Mouse (Mus musculus) midbrain, embryonic 14.5 days (tissue): ENCODE data around the gene Gm11564. TPM values are rescaled to one million over a fixed set of nuclear protein-coding genes. Genes with fewer than 3 reads are reported as not detected.
"Not testable (repeated sequence)": the region's sequence is repeated elsewhere in the genome, so short reads cannot be mapped to it uniquely, and the experiment has no call there.

ENCODE experiments used
- ATAC-seq: fragments of 200-750 bp; cut with Nextera tagmentation; 2 replicates; pipeline ENCODE4 v1.8.0; 2017; ENCODE audit warnings: moderate number of reproducible peaks, moderate library complexity; ENCODE audit not compliant: low FRiP score, low TSS enrichment
- DNase-seq: peaks from one replicate; pipeline ENCODE4 v3.0.0-alpha.2; 2015
- H3K27ac ChIP-seq: fragments of 300-500 bp; sonication (generic); replicated peaks from 2 replicates; pipeline ENCODE4 v1.5.1; 2014; ENCODE audit warnings: mild to moderate bottlenecking, low read depth, low read length, moderate library complexity
- H3K27me3 ChIP-seq: fragments of 300-500 bp; sonication (generic); 2 replicates; pipeline ENCODE4 v1.6.1; 2014; ENCODE audit warnings: low read length, control low read depth, mixed read lengths; ENCODE audit not compliant: control insufficient read depth, insufficient read depth
- H3K36me3 ChIP-seq: fragments of 300-500 bp; sonication (generic); 2 replicates; pipeline ENCODE4 v1.6.1; 2014; ENCODE audit warnings: low read length, control low read depth; ENCODE audit not compliant: control insufficient read depth, insufficient read depth
- H3K4me1 ChIP-seq: fragments of 300-500 bp; sonication (generic); 2 replicates; pipeline ENCODE4 v1.6.1; 2014; ENCODE audit warnings: mild to moderate bottlenecking, antibody characterized with exemption, low read length, control low read depth; ENCODE audit not compliant: control insufficient read depth, insufficient read depth
- H3K4me2 ChIP-seq: fragments of 300-500 bp; sonication (generic); 2 replicates; pipeline ENCODE4 v1.6.1; 2014; ENCODE audit warnings: mild to moderate bottlenecking, low read length, moderate library complexity
- H3K4me3 ChIP-seq: fragments of 300-500 bp; sonication (generic); replicated peaks from 2 replicates; pipeline ENCODE4 v1.5.1; 2014; ENCODE audit warnings: low read depth, low read length
- H3K9ac ChIP-seq: fragments of 300-500 bp; sonication (generic); replicated peaks from 2 replicates; pipeline ENCODE4 v1.6.1; 2014; ENCODE audit warnings: mild to moderate bottlenecking, low read length, moderate library complexity
- H3K9me3 ChIP-seq: fragments of 300-500 bp; sonication (generic); 2 replicates; pipeline ENCODE4 v1.6.1; 2016; ENCODE audit warnings: low read length, control low read depth, mixed read lengths; ENCODE audit not compliant: control insufficient read depth
- WGBS: fragments of 180-500 bp; shearing (Covaris S2); extraction: QIAGEN DNeasy Blood & Tissue Kit; methylation state at CpG from one replicate; pipeline ENCODE4 v1.1.7; 2014; 5-methylcytosine and 5-hydroxymethylcytosine counted together
- polyA plus RNA-seq: library from polyadenylated mRNA; unstranded; fragments of >200 nt; fragmentation: Nextera tagmentation; extraction: Ambion mirVana; gene quantifications from 2 replicates; pipeline ENCODE4 v1.2.1, GENCODE M21; 2014

The Gm11564 gene
- not detected in 2 replicates for polyA plus RNA-seq

GRCm38 (mm10) chr11:99815566-99815965, at the start of gene Gm11564:
Gene Gm11564 (minus strand): TSS chr11:99815666.
- not testable (repeated sequence) for H3K4me2 ChIP-seq, H3K36me3 ChIP-seq, H3K27me3 ChIP-seq, H3K9ac ChIP-seq, H3K27ac ChIP-seq, H3K4me1 ChIP-seq, H3K4me3 ChIP-seq, ATAC-seq, DNase-seq, H3K9me3 ChIP-seq
- 86% methylated on average over 2 of the region's 2 CpGs for WGBS

- WGBS = 75% methylated on average over 1 of the region's 1 CpGs
- not testable (repeated sequence) for H3K36me3 ChIP-seq, DNase-seq, H3K4me2 ChIP-seq, H3K4me3 ChIP-seq, ATAC-seq, H3K9me3 ChIP-seq, H3K9ac ChIP-seq, H3K27me3 ChIP-seq, H3K4me1 ChIP-seq, H3K27ac ChIP-seq
Measured at GRCm38 (mm10) chr11:99864176-99864575, 48.7 kb upstream of the Gm11564 start, which contains the start of gene Gm11559. Gene Gm11559 (plus strand): TSS chr11:99864476.

- Histone ChIP-seq H3K9me3 (no peaks in the 10 kb centered on the region), H3K36me3 (no peaks in the 10 kb centered on the region), H3K27me3 (no peaks in the 10 kb centered on the region), H3K9ac (no peak overlapping the region), H3K4me1 (no peaks in the 10 kb centered on the region), H3K27ac (no peak overlapping the region), H3K4me3 (no peak overlapping the region), H3K4me2 (no peak overlapping the region)
- ATAC-seq (no peak), DNase-seq (no peak)
- WGBS = 74% methylated on average over 2 of the region's 2 CpGs
Measured at GRCm38 (mm10) chr11:99858761-99859160, 43.3 kb upstream of the Gm11564 start.

GRCm38 (mm10) chr11:99857617-99858016, 42.2 kb upstream of the Gm11564 start, which contains the start of gene Gm11568:
Gene Gm11568 (plus strand): TSS chr11:99857917.
- no peaks in the 10 kb centered on the region for H3K36me3 ChIP-seq
- no peak within 1 kb of the TSS for H3K9ac ChIP-seq
- no peak within 1 kb of the TSS for H3K4me3 ChIP-seq
- DNase-seq (no peak), ATAC-seq (no peak)
- H3K27ac ChIP-seq = no peak within 1 kb of the TSS
- H3K4me1 ChIP-seq = no peaks in the 10 kb centered on the region
- H3K27me3 ChIP-seq = no peaks in the 10 kb centered on the region
- H3K4me2 ChIP-seq = no peak within 1 kb of the TSS
- H3K9me3 ChIP-seq = no peaks in the 10 kb centered on the region
- 90% methylated on average over 2 of the region's 2 CpGs for WGBS

- Histone ChIP-seq H3K4me2 (no peak overlapping the region), H3K27me3 (no peaks in the 10 kb centered on the region), H3K4me1 (no peaks in the 10 kb centered on the region), H3K4me3 (no peak overlapping the region), H3K9ac (no peak overlapping the region), H3K9me3 (no peaks in the 10 kb centered on the region), H3K27ac (no peak overlapping the region), H3K36me3 (no peaks in the 10 kb centered on the region)
- DNase-seq (peak; percentile 67), ATAC-seq (no peak)
- WGBS = 65% methylated on average over 3 of the region's 3 CpGs
Measured at GRCm38 (mm10) chr11:99854121-99854520, 38.7 kb upstream of the Gm11564 start.

GRCm38 (mm10) chr11:99851508-99851907, 36.0 kb upstream of the Gm11564 start, which contains the start of gene Krtap4-16:
Gene Krtap4-16 (minus strand): TSS chr11:99851608.
- Histone ChIP-seq H3K9me3 (no peaks in the 10 kb centered on the region), H3K9ac (no peak within 1 kb of the TSS), H3K4me3 (no peak within 1 kb of the TSS), H3K27ac (no peak within 1 kb of the TSS), H3K36me3 (no peaks in the 10 kb centered on the region), H3K27me3 (no peaks in the 10 kb centered on the region), H3K4me2 (no peak within 1 kb of the TSS), H3K4me1 (no peaks in the 10 kb centered on the region)
- no peak for DNase-seq
- no peak for ATAC-seq

- Histone ChIP-seq H3K36me3 (no peaks in the 10 kb centered on the region), H3K9ac (no peak overlapping the region), H3K9me3 (no peaks in the 10 kb centered on the region), H3K27ac (no peak overlapping the region), H3K4me1 (no peaks in the 10 kb centered on the region), H3K4me3 (no peak overlapping the region), H3K4me2 (no peak overlapping the region), H3K27me3 (no peaks in the 10 kb centered on the region)
- 95% methylated on average over 2 of the region's 2 CpGs for WGBS
- ATAC-seq (no peak), DNase-seq (no peak)
Measured at GRCm38 (mm10) chr11:99846746-99847145, 31.3 kb upstream of the Gm11564 start.

- H3K9me3 ChIP-seq = no peaks in the 10 kb centered on the region
- no peak overlapping the region for H3K9ac ChIP-seq
- H3K27ac ChIP-seq = no peak overlapping the region
- H3K36me3 ChIP-seq = no peaks in the 10 kb centered on the region
- DNase-seq = no peak
- no peak overlapping the region for H3K4me3 ChIP-seq
- no peaks in the 10 kb centered on the region for H3K27me3 ChIP-seq
- 70% methylated on average over 1 of the region's 1 CpGs for WGBS
- no peaks in the 10 kb centered on the region for H3K4me1 ChIP-seq
- ATAC-seq = no peak
- H3K4me2 ChIP-seq = no peak overlapping the region
Measured at GRCm38 (mm10) chr11:99842185-99842584, 26.7 kb upstream of the Gm11564 start.

GRCm38 (mm10) chr11:99837966-99838365, 22.5 kb upstream of the Gm11564 start, which contains the start of gene 2300003K06Rik:
Gene 2300003K06Rik (minus strand): TSS chr11:99838066.
- Histone ChIP-seq H3K4me3 (no peak within 1 kb of the TSS), H3K9me3 (no peaks in the 10 kb centered on the region), H3K4me2 (no peak within 1 kb of the TSS), H3K27me3 (no peaks in the 10 kb centered on the region), H3K9ac (no peak within 1 kb of the TSS), H3K36me3 (no peaks in the 10 kb centered on the region), H3K27ac (no peak within 1 kb of the TSS), H3K4me1 (no peaks in the 10 kb centered on the region)
- WGBS = 77% methylated on average over 1 of the region's 1 CpGs
- ATAC-seq (no peak), DNase-seq (no peak)
